Mouse (Mus musculus) liver, embryonic 16.5 days (tissue): Measurements from ENCODE around the gene Gm37240. TPM values are rescaled to one million over a fixed set of nuclear protein-coding genes. Genes with fewer than 3 reads are reported as not detected.

Experiments used
- ATAC-seq: fragments of 200-750 bp; cut with Nextera tagmentation; 2 replicates; pipeline ENCODE4 v1.8.0; 2017; ENCODE audit warnings: low read depth, mild to moderate bottlenecking, moderate number of reproducible peaks, moderate library complexity
- H3K27ac ChIP-seq: fragments of 300-500 bp; sonication (generic); 2 replicates; pipeline ENCODE4 v1.5.1; 2014; ENCODE audit warnings: mild to moderate bottlenecking, low read length
- H3K27me3 ChIP-seq: fragments of 300-500 bp; sonication (generic); 2 replicates; pipeline ENCODE4 v1.6.1; 2014; ENCODE audit warnings: low read depth, low read length, mixed read lengths; ENCODE audit not compliant: control insufficient read depth, insufficient read depth
- H3K36me3 ChIP-seq: fragments of 300-500 bp; sonication (generic); 2 replicates; pipeline ENCODE4 v1.6.1; 2014; ENCODE audit warnings: mild to moderate bottlenecking; ENCODE audit not compliant: control insufficient read depth, insufficient read depth
- H3K4me1 ChIP-seq: fragments of 300-500 bp; sonication (generic); 2 replicates; pipeline ENCODE4 v1.6.1; 2014; ENCODE audit warnings: low read depth, low read length, mixed read lengths; ENCODE audit not compliant: control insufficient read depth
- H3K4me2 ChIP-seq: fragments of 300-500 bp; sonication (generic); 2 replicates; pipeline ENCODE4 v1.6.1; 2014; ENCODE audit warnings: low read depth, low read length, mixed read lengths
- H3K4me3 ChIP-seq: fragments of 300-500 bp; sonication (generic); 2 replicates; pipeline ENCODE4 v1.5.1; 2014; ENCODE audit warnings: low read depth, mild to moderate bottlenecking, low read length
- H3K9ac ChIP-seq: fragments of 300-500 bp; sonication (generic); 2 replicates; pipeline ENCODE4 v1.6.1; 2014; ENCODE audit warnings: low read depth, low read length
- H3K9me3 ChIP-seq: fragments of 300-500 bp; sonication (generic); replicated peaks from 2 replicates; pipeline ENCODE4 v1.6.1; 2016; ENCODE audit warnings: low read length; ENCODE audit not compliant: control insufficient read depth
- WGBS: fragments of 180-500 bp; shearing (Covaris S2); extraction: QIAGEN DNeasy Blood & Tissue Kit; methylation state at CpG from one replicate; pipeline ENCODE4 v1.1.7; 2014; ENCODE audit not compliant: insufficient replicate concordance; 5-methylcytosine and 5-hydroxymethylcytosine counted together
- polyA plus RNA-seq: library from polyadenylated mRNA; unstranded; fragments of >200 nt; fragmentation: Nextera tagmentation; extraction: Ambion mirVana; gene quantifications from 2 replicates; pipeline ENCODE4 v1.2.1, GENCODE M21; 2015

The Gm37240 gene
- polyA plus RNA-seq, 1 experiment from 2014 or later, result 0.65 TPM

DNA sequence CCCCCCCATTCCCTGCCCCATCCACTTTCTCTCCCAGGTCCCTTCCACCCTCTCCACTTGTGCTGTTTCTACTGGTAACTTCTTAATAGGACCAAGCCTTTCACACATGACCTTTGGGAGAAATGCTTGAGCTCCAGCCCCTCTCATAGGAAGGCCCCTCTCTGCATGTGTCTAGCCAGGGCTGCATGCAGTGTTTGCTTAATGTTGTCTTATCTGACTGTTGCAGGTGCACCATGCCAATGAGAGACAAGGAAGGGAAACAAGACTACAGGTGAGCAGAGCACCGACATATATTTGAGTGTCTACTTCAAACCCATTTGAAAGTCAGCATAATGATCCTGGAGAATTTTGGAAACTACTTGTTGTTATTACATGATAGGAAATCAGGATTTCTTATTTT is 270.9 kb downstream of the Gm37240 start:
- Histone ChIP-seq H3K9me3 (no peaks in the 10 kb centered on the region), H3K4me2 (no peak overlapping the region), H3K4me1 (no peaks in the 10 kb centered on the region), H3K4me3 (no peak overlapping the region), H3K27ac (no peak overlapping the region), H3K9ac (no peak overlapping the region), H3K27me3 (no peaks in the 10 kb centered on the region), H3K36me3 (no peaks in the 10 kb centered on the region; the same call in 1 of the 2 replicates)
- 41% methylated on average over 1 of the region's 1 CpGs for WGBS
- no peak for ATAC-seq

DNA sequence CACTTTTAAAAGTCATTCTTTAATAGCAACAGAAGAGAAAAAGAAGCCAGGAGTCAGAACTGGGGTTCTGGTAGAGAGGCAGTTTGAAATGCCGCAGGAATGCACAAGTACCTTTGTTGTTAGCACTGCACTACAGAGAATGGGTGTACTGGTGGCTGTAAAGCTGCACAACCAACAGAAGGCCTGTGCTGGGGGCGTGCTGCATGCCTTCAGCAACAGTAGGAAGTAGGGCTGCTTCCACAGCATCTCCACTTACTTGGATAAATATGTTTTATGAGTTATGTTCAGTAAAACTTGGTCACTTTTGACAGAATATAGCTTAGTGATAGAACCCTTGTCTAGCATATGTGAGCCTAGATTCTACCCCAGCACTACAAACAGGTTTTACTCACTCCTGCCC is 279.6 kb downstream of the Gm37240 start:
- Histone ChIP-seq H3K36me3 (no peaks in the 10 kb centered on the region), H3K9ac (no peak overlapping the region), H3K4me2 (no peak overlapping the region), H3K27me3 (no peaks in the 10 kb centered on the region), H3K4me3 (no peak overlapping the region), H3K9me3 (no peaks in the 10 kb centered on the region), H3K27ac (no peak overlapping the region), H3K4me1 (no peaks in the 10 kb centered on the region)
- no peak for ATAC-seq
- whole genome bisulfite sequencing, result 77% methylated on average over 2 of the region's 2 CpGs

DNA sequence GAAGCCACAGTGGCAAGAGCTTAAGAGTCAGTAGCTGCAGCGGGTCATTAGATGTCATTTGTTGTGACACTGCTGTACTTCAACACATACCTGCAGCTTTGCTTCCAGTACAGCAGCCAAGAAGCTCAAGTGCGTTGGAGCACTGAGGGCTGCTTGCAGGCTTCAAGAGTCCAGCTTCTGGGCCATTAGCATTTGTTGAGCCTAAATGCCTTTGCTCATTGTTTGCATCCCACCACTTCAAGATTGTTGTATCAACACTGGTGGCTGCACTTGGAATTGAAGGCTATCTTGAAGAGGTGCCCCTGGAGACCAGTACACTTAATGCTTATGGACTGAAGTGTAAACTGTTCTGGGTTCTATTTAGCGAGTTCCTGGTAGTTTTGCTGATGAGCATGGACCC is 280.4 kb downstream of the Gm37240 start:
- 69% methylated on average over 3 of the region's 3 CpGs for WGBS
- Histone ChIP-seq H3K27me3 (no peaks in the 10 kb centered on the region), H3K36me3 (no peaks in the 10 kb centered on the region), H3K27ac (no peak overlapping the region), H3K9ac (no peak overlapping the region), H3K4me1 (no peaks in the 10 kb centered on the region), H3K9me3 (no peaks in the 10 kb centered on the region), H3K4me2 (no peak overlapping the region), H3K4me3 (no peak overlapping the region)
- no peak for ATAC-seq

DNA sequence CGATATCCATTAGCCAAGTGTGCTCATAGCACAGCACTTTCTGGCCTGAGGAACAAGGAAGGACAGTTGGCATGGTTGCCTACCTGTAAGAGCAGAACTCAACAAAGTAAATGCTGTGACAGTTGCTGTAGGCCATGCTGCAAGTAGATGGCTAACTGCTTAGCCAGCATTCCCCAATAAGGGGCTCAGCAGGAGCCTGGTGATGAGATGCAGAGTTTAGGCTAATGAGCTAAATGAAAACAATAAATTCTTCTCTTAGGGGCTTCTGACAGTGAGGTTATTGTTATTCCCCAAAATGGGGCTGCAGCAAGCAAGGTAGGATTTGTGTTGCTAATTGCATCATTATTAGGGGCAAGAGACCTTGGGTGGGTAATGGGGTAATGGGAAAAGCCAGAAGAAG is 283.5 kb downstream of the Gm37240 start:
- no peaks in the 10 kb centered on the region for H3K27me3 ChIP-seq
- H3K36me3 ChIP-seq, result no peaks in the 10 kb centered on the region
- WGBS, result 71% methylated on average over 1 of the region's 1 CpGs
- H3K4me1 ChIP-seq, result no peaks in the 10 kb centered on the region
- H3K9ac ChIP-seq, result no peak overlapping the region
- H3K4me2 ChIP-seq, result no peak overlapping the region
- no peaks in the 10 kb centered on the region for H3K9me3 ChIP-seq
- no peak overlapping the region for H3K4me3 ChIP-seq
- ATAC-seq, result no peak
- H3K27ac ChIP-seq, result no peak overlapping the region

DNA sequence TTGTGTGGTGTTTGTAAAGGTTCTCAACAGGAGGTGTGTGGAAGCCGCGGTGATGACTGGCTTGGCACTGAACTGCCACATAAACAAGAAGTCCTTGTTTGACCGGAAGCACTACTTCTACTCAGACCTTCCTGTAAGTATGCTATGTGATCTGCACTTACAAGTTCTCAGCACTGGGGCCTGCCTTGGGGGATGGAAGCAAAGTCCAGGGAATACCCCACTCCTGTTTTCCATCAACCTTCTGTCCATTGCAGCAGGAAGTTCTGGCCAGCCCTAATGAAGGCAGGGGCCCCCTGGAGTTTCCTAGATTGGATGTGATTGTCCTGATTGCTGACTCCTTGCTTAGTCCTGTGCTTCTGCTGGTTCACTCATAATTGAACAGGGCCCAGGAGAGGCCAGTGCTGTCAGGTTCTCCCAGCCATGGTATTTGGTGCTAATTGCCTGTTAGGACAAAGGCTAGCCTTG is 285.4 kb downstream of the Gm37240 start:
- Histone ChIP-seq H3K4me3 (no peak overlapping the region), H3K4me1 (no peaks in the 10 kb centered on the region), H3K9me3 (no peaks in the 10 kb centered on the region), H3K36me3 (no peaks in the 10 kb centered on the region), H3K9ac (no peak overlapping the region), H3K27ac (no peak overlapping the region), H3K4me2 (no peak overlapping the region), H3K27me3 (no peaks in the 10 kb centered on the region)
- no peak for ATAC-seq
- WGBS, result 36% methylated on average over 3 of the region's 3 CpGs

DNA sequence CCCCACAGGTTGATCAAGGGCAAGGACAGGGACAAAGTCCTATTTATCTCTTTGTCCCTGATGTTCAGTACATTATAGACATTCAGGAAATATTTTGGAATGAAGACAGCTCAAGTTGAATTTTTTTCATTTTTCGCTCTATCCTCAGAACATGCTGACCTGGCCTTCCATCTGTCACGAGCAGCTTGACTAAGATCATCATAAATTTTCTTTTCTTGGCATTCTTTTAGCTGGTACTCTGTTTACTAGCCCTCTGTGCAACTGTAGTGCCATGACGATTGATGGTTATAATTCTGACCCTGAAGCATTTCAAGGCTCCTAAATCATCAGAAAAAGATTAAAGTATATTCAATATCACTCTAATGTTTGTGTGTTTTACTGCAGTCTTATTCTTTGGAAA is 287.8 kb downstream of the Gm37240 start:
- Histone ChIP-seq H3K4me1 (no peaks in the 10 kb centered on the region), H3K4me2 (no peak overlapping the region), H3K9me3 (no peaks in the 10 kb centered on the region), H3K4me3 (no peak overlapping the region), H3K36me3 (no peaks in the 10 kb centered on the region), H3K27me3 (no peaks in the 10 kb centered on the region), H3K9ac (no peak overlapping the region), H3K27ac (no peak overlapping the region)
- ATAC-seq, result no peak
- 65% methylated on average over 3 of the region's 3 CpGs for WGBS

DNA sequence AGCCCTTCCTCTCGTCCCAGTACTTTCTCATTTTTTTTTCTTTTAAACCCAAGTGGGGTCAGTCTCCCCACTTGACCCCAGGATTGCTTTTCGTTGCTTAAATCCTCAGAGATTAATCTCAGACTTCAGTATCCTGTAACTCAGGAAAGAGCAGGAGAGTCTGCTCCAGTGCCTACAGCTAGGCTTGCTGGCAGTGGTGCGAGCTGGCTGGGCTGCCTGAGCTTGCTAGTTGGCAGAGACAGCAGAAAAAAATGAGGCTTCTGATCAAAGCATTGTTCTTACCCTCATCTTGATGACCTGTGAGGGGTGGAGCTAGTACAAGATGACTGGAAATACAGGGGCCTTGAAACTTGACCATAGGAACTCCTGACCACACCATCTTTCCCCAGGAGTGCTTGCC is 292.9 kb downstream of the Gm37240 start:
- WGBS, result 67% methylated on average over 3 of the region's 3 CpGs
- H3K4me3 ChIP-seq, result no peak overlapping the region
- no peak overlapping the region for H3K27ac ChIP-seq
- H3K4me1 ChIP-seq, result peaks cover 5% of the 10 kb centered on the region; the same call in 1 of the 2 replicates
- H3K27me3 ChIP-seq, result no peaks in the 10 kb centered on the region
- no peak overlapping the region for H3K4me2 ChIP-seq
- H3K9me3 ChIP-seq, result no peaks in the 10 kb centered on the region
- H3K9ac ChIP-seq, result no peak overlapping the region
- no peaks in the 10 kb centered on the region for H3K36me3 ChIP-seq
- ATAC-seq, result no peak

DNA sequence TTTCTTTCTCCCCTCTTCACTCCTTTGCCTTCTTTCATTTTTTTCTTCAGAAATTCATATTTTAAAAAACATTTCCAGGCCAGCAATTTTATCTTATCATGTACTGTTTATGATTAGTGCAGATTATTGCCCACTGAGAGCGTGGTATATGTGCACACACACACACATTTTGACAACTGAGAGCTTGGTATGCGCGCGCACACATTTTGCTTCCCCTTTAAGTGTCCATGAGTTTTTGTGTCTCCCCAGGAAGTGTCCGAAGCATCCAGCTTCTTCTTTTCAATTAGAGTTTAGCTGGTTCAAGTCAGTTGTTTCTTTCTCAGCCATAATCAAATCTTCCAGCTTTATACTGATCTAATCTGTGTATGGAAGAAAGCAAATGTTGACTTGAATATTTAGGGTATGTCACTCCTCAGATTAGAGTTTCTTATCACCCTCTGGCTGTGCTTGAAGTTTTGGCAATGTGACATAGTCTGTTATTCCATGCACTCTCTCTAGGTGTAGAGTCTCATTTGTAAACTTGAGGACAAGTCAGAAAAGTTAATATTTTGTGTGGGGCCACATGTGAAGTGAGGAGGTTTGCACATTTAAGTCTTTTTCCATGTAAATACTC is 294.6 kb downstream of the Gm37240 start:
- Histone ChIP-seq H3K4me1 (peaks cover 10% of the 10 kb centered on the region), H3K27me3 (no peaks in the 10 kb centered on the region), H3K27ac (no peak overlapping the region), H3K36me3 (no peaks in the 10 kb centered on the region), H3K9ac (no peak overlapping the region), H3K9me3 (no peaks in the 10 kb centered on the region), H3K4me2 (no peak overlapping the region), H3K4me3 (no peak overlapping the region)
- no peak for ATAC-seq
- 61% methylated on average over 5 of the region's 5 CpGs for WGBS

DNA sequence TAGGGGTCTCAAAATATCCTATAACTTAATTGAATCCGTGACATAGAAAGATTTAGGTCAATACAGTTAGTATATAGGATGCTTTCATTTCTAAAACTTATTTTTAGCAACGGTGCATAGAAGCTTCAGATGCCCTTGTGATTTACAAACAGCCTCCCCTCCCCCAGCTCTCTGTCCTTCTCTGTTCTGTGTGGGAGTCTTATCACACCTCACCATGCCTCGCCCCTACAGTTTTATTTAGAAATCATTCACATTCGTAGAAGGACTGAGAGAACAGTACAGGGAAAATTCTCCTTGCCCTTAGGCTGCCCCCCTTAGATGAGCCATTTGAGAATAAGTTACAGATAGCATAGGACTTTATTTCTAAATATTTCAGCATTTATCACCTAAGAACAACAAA is 295.3 kb downstream of the Gm37240 start:
- no peaks in the 10 kb centered on the region for H3K9me3 ChIP-seq
- H3K4me2 ChIP-seq, result no peak overlapping the region
- H3K9ac ChIP-seq, result no peak overlapping the region
- peaks cover 10% of the 10 kb centered on the region for H3K4me1 ChIP-seq
- WGBS, result 22% methylated on average over 4 of the region's 4 CpGs
- H3K36me3 ChIP-seq, result no peaks in the 10 kb centered on the region
- H3K27me3 ChIP-seq, result no peaks in the 10 kb centered on the region
- H3K27ac ChIP-seq, result no peak overlapping the region
- ATAC-seq, result peak; percentile 74
- no peak overlapping the region for H3K4me3 ChIP-seq
